Mouse (Mus musculus) neural tube, embryonic 11.5 days (tissue): ENCODE measurements around the gene Rec8. TPM values are rescaled to one million over a fixed set of nuclear protein-coding genes. Genes with fewer than 3 reads are reported as not detected.

Source experiments
- ATAC-seq: fragments of 200-750 bp; cut with Nextera tagmentation; 2 replicates; pipeline ENCODE4 v1.8.0; 2017; ENCODE audit warnings: moderate number of reproducible peaks, mild to moderate bottlenecking, moderate TSS enrichment, moderate library complexity; ENCODE audit not compliant: insufficient read depth, low FRiP score, low TSS enrichment
- DNase-seq: peaks from one replicate; pipeline ENCODE4 v3.0.0-alpha.2; 2015; ENCODE audit warnings: low spot score
- H3K27ac ChIP-seq: fragments of 300-500 bp; sonication (generic); 2 replicates; pipeline ENCODE4 v1.5.1; 2014; ENCODE audit warnings: low read depth, mild to moderate bottlenecking, low read length
- H3K27me3 ChIP-seq: fragments of 300-500 bp; sonication (generic); 2 replicates; pipeline ENCODE4 v1.6.1; 2014; ENCODE audit warnings: mild to moderate bottlenecking, low read length, mixed read lengths; ENCODE audit not compliant: control insufficient read depth, insufficient read depth
- H3K36me3 ChIP-seq: fragments of 300-500 bp; sonication (generic); 2 replicates; pipeline ENCODE4 v1.6.1; 2014; ENCODE audit warnings: mild to moderate bottlenecking, low read length, moderate library complexity, mixed read lengths; ENCODE audit not compliant: control insufficient read depth, insufficient read depth
- H3K4me1 ChIP-seq: fragments of 300-500 bp; sonication (generic); 2 replicates; pipeline ENCODE4 v1.6.1; 2014; ENCODE audit warnings: low read length, mixed read lengths; ENCODE audit not compliant: control insufficient read depth, insufficient read depth
- H3K4me2 ChIP-seq: fragments of 300-500 bp; sonication (generic); 2 replicates; pipeline ENCODE4 v1.6.1; 2014; ENCODE audit warnings: low read depth, mild to moderate bottlenecking, moderate library complexity
- H3K4me3 ChIP-seq: fragments of 300-500 bp; sonication (generic); 2 replicates; pipeline ENCODE4 v1.5.1; 2014; ENCODE audit warnings: low read depth, low read length
- H3K9ac ChIP-seq: fragments of 300-500 bp; sonication (generic); 2 replicates; pipeline ENCODE4 v1.6.1; 2014; ENCODE audit warnings: mild to moderate bottlenecking, low read length
- H3K9me3 ChIP-seq: fragments of 300-500 bp; sonication (generic); 2 replicates; pipeline ENCODE4 v1.6.1; 2016; ENCODE audit warnings: low read length; ENCODE audit not compliant: control insufficient read depth
- WGBS: fragments of 180-500 bp; shearing (Covaris S2); extraction: QIAGEN DNeasy Blood & Tissue Kit; methylation state at CpG from one replicate; pipeline ENCODE4 v1.1.7; 2014; 5-methylcytosine and 5-hydroxymethylcytosine counted together
- polyA plus RNA-seq: library from polyadenylated mRNA; unstranded; fragments of >200 nt; fragmentation: Nextera tagmentation; extraction: Ambion mirVana; gene quantifications from 2 replicates; pipeline ENCODE4 v1.2.1, GENCODE M21; 2014

The Rec8 gene
- polyA plus RNA-seq, 1 experiment from 2014 or later = 12.0 TPM

DNA sequence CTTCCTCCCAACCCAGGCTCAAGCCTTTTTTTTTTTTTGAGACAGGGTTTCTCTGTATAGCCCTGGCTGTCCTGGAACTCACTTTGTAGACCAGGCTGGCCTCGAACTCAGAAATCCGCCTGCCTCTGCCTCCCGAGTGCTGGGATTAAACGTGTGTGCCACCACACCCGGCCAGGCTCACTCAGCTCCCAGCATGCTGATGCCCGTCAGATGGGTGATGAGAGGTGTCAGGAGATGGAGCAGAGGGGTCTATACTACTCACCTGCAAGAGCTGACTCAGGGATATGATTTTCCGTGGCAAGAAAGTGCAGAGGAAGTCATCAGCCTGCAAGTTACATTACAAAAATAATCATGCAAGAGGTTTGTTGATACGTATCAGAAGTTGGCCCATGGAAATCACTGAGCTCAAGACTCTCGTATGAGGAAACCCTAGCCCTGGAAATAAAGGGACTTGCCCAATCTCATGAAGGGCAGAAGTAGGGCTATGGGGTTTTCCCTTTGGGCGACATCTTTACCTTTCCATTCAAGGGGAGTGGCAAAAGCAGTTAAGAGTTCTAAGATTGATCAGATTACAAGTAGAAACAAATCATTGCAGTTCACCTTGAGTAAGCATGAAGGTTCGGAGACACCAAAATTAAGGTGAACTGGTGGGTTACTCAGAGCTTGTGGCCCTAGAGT lies 27.9 kb upstream of the Rec8 start:
- Histone ChIP-seq H3K9me3 (no peaks in the 10 kb centered on the region), H3K4me3 (peak overlapping the region; percentile 85), H3K27ac (no peak overlapping the region), H3K27me3 (no peaks in the 10 kb centered on the region), H3K36me3 (0 out of 2 replicates have a peak, but pooled peaks cover 2% of the 10 kb centered on the region), H3K4me1 (peaks cover 8% of the 10 kb centered on the region), H3K4me2 (peak overlapping the region; percentile 98), H3K9ac (peak overlapping the region; percentile 83)
- 88% methylated on average over 11 of the region's 11 CpGs for WGBS
- ATAC-seq (no peak), DNase-seq (no peak)

DNA sequence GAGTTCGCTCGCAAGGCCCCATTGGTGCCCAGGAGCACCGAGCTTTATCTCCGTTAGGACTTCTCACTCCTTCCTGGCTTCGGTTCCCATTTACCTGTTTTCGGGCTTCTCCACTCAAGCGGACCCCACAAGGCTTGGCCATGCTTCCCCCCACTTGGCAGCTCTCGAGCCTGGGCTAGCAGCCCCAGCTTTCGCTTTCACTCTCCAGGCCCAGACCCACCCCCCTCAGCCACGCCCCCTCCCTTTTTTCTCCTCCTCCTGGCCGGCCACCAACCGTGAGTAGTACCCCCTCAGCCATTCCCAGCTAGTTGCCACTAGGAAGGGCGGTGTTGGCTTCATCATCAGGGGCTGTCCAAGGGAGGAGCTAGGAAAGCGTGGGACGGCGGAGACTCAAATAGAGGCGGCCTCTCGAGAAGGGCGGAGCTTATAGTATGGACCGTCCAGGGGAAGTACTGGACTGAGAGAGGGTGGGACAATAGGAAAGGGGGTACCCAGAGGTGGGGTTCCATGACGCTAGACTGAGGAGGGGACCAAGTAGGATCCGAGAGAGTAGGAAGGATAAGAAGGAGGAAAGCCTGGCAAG lies 27.0 kb upstream of the Rec8 start, which contains the start of gene Psme2:
Gene Psme2 (minus strand): TSS at position 366 of the 583 bp plus-strand sequence.
- H3K36me3 ChIP-seq = peaks cover 7% of the 10 kb centered on the region

DNA sequence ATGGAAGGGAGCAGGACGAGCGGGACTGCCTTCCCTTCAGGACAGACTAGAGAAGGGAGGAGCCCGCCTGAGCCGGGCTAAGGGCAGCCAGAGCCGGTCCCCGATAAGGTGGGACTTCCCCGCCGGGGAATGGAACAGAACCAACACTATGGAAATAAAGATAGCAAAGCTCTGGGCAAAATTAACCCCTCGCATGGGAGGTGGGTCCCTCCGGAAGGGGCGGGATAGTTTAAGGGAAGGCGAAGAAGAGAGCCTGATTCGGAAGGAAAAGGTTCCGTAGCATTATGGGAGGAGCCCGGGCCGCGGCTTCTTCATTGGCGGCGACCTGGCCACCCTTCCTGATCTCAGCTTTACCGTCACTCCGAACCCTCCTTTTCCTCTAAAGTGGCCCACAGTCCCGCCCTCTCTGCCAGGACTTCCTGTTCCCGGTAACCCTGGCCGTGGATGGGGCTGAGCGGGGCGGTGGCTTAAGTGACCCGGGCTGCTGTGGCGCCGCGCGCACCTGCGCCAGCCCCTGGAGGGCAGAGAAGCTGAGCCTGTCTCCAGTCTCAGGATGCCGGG lies 26.4 kb upstream of the Rec8 start, which contains the start of gene Rnf31:
Gene Rnf31 (plus strand): TSS at position 378 of the 561 bp plus-strand sequence.
- peaks cover 8% of the 10 kb centered on the region for H3K36me3 ChIP-seq
- WGBS = under 1% methylated on average over 33 of the region's 33 CpGs
- no peaks in the 10 kb centered on the region for H3K27me3 ChIP-seq
- peak; percentile 89 for DNase-seq
- H3K9ac ChIP-seq = peak within 1 kb of the TSS; percentile 83
- peak; percentile 86 for ATAC-seq
- H3K4me1 ChIP-seq = peaks cover 7% of the 10 kb centered on the region
- peak within 1 kb of the TSS; percentile 98 for H3K4me2 ChIP-seq
- H3K4me3 ChIP-seq = peak within 1 kb of the TSS; percentile 85
- peak within 1 kb of the TSS; percentile 86 for H3K27ac ChIP-seq
- no peaks in the 10 kb centered on the region for H3K9me3 ChIP-seq

More for the DNA sequence above, 27.0 kb upstream of the Rec8 start, which contains the start of gene Psme2:
- Histone ChIP-seq H3K27me3 (no peaks in the 10 kb centered on the region), H3K4me2 (peak within 1 kb of the TSS; percentile 98), H3K4me1 (peaks cover 7% of the 10 kb centered on the region), H3K27ac (peak within 1 kb of the TSS; percentile 86), H3K4me3 (peak within 1 kb of the TSS; percentile 85), H3K9me3 (no peaks in the 10 kb centered on the region), H3K9ac (peak within 1 kb of the TSS; percentile 83)
- DNase-seq (peak; percentile 92), ATAC-seq (peak; percentile 96)
- under 1% methylated on average over 22 of the region's 22 CpGs for WGBS

DNA sequence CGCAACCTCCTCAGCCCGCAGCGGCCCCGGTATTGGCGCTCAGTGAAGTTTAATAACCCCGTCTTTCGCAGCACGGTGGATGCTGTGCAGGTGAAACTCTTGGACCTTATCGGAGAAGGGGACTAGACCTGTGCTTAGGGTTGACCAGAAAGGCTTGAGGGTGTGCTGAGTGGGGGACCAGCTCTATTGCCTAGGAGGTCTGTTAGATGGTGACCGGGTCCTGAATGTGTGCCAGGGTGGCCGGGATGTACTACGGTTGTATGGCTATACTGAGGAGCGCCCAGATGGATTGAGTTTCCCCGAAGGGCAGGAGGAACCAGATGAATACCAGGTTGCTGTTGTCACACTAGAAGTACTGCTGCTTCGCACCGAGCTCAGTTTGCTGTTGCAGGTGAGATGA lies 25.6 kb upstream of the Rec8 start:
- peak overlapping the region; percentile 98 for H3K4me2 ChIP-seq
- H3K27me3 ChIP-seq = no peaks in the 10 kb centered on the region
- H3K9me3 ChIP-seq = no peaks in the 10 kb centered on the region
- ATAC-seq (no peak), DNase-seq (no peak)
- peaks cover 10% of the 10 kb centered on the region for H3K36me3 ChIP-seq
- WGBS = 10% methylated on average over 16 of the region's 16 CpGs
- H3K4me1 ChIP-seq = peaks cover 7% of the 10 kb centered on the region
- peak overlapping the region; percentile 85 for H3K4me3 ChIP-seq
- H3K9ac ChIP-seq = peak overlapping the region; percentile 83
- no peak overlapping the region; the same call in 1 of the 2 replicates for H3K27ac ChIP-seq

DNA sequence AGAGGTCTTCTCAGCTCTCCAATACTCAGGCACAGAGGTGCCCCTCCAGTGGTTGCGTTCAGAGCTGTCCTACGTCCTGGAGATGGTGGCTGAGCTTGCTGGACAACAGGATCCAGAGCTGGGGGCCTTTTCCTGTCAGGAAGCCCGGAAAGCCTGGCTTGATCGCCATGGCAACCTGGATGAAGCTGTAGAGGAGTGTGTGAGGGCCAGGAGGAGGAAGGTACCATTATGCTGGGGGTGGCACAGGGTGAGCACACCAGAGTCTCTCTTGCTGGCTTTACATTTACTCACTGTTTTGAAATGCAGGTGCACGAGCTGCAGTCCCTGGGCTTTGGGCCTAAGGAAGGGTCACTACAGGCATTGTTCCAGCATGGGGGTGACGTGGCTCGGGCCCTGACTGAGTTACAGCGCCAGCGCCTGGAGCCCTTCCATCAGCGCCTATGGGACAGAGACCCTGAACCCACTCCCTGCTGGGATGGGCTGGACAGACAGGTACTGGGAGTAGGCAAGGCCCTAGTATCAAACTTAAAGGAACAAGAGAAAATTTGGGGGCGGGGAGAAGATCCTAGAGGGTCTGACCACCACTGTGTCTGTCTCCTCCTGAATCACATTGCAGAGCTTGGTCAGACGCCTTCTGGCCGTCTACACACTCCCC lies 21.7 kb upstream of the Rec8 start:
- H3K27ac ChIP-seq = no peak overlapping the region
- DNase-seq (no peak), ATAC-seq (no peak)
- no peak overlapping the region for H3K9ac ChIP-seq
- H3K9me3 ChIP-seq = no peaks in the 10 kb centered on the region
- no peak overlapping the region for H3K4me2 ChIP-seq
- H3K27me3 ChIP-seq = no peaks in the 10 kb centered on the region
- H3K4me1 ChIP-seq = peaks cover 7% of the 10 kb centered on the region
- WGBS = 79% methylated on average over 13 of the region's 13 CpGs
- peaks cover 18% of the 10 kb centered on the region for H3K36me3 ChIP-seq
- no peak overlapping the region for H3K4me3 ChIP-seq

DNA sequence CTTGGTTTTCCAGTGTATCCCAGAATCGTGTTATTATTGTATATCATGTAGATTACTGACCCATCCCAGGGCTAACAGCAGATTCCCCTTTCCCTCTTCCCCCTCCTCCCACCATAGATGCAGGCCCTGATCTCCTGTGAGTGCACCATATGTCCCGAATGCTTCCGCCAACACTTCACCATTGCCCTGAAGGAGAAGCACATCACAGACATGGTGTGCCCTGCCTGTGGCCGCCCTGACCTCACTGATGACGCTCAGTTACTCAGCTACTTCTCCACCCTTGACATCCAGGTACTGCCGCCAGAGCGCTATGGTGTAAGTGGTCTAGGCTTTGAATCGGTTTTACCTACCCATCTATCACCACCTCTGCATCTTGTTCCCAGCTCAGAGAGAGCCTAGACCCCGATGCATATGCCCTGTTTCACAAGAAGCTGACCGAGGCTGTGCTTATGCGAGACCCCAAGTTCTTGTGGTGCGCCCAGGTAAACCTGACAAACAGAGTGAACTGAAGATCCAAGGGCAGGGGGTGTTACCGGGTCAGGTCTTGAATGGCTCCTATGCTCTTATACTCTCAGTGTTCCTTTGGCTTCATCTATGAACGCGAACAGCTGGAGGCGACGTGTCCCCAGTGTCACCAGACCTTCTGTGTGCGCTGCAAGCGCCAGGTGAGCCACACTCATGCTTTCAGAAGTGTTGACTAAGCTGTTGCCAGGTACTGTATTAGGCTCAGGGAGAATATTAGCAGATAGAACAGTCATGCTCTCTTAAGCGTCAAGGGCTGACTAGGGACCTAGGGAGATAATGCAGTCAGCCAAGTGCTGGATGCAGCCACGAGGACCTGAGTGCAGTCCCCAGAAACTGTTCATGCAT lies 19.1 kb upstream of the Rec8 start:
- H3K36me3 ChIP-seq = peaks cover 24% of the 10 kb centered on the region
- no peak for DNase-seq

DNA sequence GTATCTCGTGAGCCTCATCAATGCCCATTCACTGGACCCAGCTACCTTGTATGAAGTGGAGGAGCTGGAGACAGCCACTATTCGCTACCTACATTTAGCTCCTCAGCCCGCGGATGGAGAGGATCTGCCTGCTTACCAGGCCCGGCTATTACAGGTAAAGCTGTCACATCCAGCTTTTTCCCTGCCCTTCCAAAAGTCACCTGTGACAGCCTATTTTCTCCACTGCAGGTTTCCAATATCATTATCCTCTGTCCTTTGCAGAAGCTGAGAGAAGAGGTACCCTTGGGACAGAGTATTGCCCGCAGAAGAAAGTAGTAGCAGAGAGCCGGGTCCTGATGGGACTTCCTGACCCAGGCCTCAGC lies 14.6 kb upstream of the Rec8 start, which contains the start of gene Irf9:
Gene Irf9 (plus strand): TSS at position 301 of the 362 bp plus-strand sequence.
- no peak within 1 kb of the TSS for H3K27ac ChIP-seq
- no peaks in the 10 kb centered on the region for H3K9me3 ChIP-seq
- WGBS = 87% methylated on average over 7 of the region's 7 CpGs
- H3K4me2 ChIP-seq = peak within 1 kb of the TSS; percentile 13; the same call in 1 of the 2 replicates
- H3K27me3 ChIP-seq = no peaks in the 10 kb centered on the region
- ATAC-seq (no peak), DNase-seq (no peak)
- H3K36me3 ChIP-seq = peaks cover 18% of the 10 kb centered on the region
- no peak within 1 kb of the TSS for H3K4me3 ChIP-seq
- H3K9ac ChIP-seq = no peak within 1 kb of the TSS
- H3K4me1 ChIP-seq = no peaks in the 10 kb centered on the region

More for the DNA sequence above, 19.1 kb upstream of the Rec8 start:
- Histone ChIP-seq H3K4me3 (no peak overlapping the region), H3K27me3 (no peaks in the 10 kb centered on the region), H3K4me1 (no peaks in the 10 kb centered on the region), H3K27ac (no peak overlapping the region), H3K9ac (no peak overlapping the region), H3K4me2 (no peak overlapping the region), H3K9me3 (no peaks in the 10 kb centered on the region)
- ATAC-seq = no peak
- whole genome bisulfite sequencing = 93% methylated on average over 21 of the region's 21 CpGs
